Mouse (Mus musculus) kidney, postnatal 14 days (tissue): ENCODE data around the gene Gm21897.
"Not testable (repeated sequence)": the region's sequence is repeated elsewhere in the genome, so short reads cannot be mapped to it uniquely, and the experiment has no call there.

Source experiments
- DNase-seq: peaks from one replicate; pipeline ENCODE4 v3.0.0; 2022; ENCODE audit warnings: mixed read lengths

The Gm21897 gene

DNA sequence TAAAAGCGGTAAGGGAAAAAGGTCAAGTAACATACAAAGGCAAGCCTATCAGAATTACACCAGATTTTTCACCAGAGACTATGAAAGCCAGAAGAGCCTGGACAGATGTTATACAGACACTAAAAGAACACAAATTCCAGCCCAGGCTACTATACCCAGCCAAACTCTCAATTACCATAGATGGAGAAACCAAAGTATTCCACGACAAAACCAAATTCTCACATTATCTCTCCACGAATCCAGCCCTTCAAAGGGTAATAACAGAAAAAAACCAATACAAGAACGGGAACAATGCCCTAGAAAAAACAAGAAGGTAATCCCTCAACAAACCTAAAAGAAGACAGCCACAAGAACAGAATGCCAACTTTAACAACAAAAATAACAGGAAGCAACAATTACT is at the start of gene Gm21897:
Gene Gm21897 (plus strand): TSS at position 301 of the 400 bp plus-strand sequence.
- not testable (repeated sequence) for DNase-seq

DNA sequence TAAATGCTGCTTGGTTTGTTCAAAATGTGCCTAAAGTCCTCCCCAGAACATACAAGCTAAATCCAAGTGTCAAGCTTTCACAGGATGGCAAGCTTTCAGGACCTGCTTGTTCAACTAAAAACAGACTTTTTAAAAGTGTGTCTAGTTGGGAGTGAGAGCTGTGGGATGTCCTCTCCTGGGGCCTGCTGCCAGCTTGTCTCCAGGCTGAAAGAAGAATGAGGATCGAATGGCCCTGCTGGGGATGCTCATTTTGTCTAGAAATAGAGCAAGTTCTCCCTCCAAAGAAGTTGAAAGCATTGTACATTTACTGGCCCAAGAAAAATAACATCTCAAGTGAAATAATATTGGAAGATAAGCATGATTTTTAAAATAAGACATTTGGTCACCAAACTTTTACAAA is 45.0 kb upstream of the Gm21897 start:
- DNase-seq: no peak

DNA sequence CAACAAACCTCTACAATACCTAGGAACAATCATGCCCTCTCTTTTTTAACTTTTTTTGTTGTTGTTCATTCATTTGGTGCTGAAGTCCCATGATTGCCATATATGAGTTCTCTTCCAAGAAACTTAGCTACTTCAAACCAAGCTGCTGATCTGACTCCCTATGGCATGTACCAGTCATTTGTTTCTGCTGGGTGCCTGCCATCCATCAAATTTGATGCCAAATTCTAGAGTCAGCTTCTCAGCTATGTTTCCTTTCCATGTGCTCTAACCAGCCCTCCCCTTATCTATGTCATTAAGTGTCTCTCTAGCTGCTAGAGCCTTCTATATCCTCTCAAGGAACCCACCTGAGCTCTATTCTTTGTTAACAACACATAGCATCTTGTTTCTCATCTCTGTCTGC is 39.8 kb upstream of the Gm21897 start:
- no peak for DNase-seq

DNA sequence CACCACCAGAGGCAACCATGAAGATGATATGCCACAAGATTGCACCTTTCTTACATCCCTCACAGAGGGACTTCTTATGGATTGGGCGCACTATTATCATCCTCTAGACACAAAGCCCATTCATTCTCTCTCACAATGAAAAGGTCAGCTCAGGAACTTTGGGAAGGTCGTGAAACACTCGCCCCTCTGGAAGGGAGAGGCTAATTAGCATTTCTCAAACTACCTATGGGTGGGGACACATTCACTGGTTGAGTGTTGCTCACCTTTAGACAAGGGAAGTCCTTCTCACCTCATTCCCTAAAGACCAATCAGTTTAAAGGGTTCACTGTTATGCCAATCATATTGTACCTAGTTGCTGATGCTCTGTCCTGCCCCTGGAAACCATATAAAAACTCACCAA is 24.2 kb upstream of the Gm21897 start:
- no peak for DNase-seq

DNA sequence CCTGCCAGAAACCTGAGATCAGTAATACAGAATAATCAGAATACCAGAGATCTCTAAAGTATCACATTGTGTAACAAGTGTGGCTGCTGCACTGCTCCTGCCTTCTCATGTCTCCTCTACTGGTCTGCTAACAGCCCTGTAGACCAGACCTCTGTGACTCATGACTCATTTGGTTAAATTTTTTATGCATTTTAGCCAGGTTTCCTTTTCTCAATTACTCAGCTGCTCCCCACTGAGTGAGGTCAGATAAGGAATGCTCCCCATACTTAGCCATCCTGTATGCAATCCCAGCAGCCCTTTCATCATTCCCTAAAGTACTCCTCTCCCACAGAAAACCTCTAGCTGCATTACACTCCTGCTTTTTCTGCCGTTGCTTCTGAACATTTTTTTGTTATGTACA is 23.0 kb upstream of the Gm21897 start:
- DNase-seq: no peak

DNA sequence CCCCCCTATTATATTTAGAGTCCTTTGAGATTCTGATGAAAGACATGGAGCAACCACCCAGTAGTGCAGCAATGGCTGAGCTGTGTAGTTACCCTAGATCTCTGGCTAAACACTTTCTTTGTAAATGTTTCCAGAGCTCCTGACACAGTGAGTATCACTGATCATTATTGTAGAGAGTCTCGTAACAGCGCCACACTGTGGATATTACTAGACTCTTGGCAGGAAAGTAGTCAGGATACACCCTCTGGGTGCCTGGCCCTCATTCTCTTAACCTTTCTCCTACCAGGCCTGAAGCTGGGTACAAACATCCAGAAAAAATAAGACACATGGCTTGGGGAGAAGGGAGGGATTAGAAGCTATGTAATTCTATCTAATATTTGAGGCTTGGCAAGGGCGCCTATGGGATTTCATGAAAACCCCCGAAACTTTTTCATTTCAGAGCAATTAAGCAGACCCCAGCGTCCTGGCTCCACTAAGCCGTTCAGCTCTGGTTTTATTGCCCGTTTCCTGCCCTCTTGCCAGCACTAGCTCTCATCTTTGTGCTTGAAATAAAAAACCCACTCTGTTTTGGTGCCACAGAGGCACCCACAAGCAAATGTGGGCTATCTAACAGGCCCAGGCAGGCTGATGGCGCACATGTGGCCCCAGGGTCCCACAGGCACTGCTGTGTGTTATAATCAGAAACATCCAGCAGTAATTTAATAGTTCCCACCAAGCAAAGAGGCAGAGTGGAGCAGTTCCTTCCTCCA is 22.2 kb upstream of the Gm21897 start:
- peak; percentile 48 for DNase-seq

DNA sequence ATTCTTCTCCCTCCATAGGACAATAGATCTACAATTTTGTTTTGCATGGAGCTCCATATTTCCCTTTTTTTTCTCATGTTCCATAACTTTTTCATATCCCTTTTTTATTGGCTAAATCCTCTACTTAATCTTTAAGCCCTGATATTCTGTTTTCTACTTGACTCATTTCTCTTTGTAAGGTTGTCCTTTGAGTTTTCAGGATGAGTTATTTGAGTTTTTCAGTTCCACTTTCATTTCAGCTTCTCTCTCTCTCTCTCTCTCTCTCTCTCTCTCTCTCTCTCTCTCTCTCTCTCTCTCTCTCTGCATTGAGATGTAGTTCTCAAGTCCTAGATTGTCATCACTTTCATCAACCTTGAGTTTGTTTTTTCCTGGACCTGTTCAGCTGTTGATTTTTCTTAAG is 17.3 kb downstream of the Gm21897 start:
- no peak for DNase-seq

DNA sequence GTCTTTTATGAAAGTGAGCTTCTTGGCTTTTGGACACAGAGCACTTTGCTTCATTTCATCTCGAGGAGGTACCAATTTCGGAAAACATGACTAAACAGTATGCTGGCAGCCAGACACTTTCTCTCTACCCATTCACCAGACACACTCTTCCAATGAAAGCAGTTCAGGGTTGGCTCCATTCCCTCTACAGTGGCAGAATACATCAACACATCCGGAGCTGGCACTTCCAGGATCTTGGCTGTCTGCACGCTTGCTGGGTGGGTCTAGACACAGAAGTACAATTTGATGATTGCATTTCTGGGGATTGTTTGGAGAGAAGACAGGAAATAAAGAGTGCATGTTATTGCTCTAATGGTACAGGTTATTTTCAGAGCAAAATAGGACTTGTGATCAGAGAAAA is 21.8 kb downstream of the Gm21897 start:
- peak; percentile 29 for DNase-seq

DNA sequence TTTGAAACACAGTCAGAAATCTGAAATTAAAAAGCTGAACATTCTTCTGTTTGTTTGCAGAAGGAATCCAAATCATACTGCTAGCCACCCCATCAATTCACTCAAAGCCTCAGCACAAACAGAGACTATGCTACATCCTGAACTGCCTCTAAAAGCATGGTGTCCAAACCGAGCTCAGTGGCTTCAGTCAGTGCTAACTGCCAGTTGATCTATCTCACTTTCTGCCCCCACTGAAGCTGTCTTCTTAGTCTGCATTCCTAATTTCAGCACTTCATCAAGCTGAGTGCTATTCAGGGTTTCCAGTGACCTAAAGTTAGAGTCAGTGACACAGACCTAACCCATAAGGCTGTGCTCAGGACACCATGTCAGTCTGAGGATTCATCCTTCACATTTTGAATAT is 28.8 kb downstream of the Gm21897 start:
- no peak for DNase-seq

DNA sequence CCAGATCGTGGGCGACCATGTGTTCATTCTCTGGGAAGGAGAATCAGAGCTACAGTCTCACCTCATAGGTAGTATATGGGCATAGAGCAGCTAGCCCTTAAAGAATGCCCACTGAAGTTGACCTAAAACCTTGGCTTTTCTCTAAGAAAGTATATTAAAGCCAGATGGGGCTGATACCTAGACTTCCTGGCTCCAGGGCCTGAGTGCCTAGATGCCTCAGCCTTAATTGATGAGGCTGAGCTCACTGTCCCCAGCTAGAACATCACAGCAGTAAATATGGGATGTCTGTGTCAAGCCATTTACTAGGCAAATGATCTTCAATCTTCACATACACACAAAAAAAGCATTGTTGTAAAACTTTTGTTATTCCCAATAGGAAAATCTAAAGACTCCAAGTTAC is 32.1 kb downstream of the Gm21897 start:
- DNase-seq: no peak

DNA sequence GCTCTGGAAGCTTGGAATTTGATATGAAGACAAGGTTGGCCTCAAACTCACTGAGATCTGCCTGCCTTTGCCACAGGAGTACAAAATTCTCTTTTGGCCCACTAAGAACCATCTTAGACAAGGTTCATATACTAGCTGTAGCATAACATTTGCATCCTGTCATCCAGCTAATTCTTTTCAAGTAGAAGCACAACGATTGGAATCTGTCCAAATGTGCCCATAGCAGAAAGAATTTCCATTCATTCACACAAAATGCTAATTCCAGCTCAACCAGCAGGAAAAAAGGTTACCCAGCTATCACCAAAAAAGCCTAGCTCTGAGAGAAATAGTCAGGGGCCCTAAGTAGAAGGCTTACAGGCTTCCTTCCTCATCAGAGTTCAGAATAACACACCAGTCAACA is 34.0 kb downstream of the Gm21897 start:
- no peak for DNase-seq

DNA sequence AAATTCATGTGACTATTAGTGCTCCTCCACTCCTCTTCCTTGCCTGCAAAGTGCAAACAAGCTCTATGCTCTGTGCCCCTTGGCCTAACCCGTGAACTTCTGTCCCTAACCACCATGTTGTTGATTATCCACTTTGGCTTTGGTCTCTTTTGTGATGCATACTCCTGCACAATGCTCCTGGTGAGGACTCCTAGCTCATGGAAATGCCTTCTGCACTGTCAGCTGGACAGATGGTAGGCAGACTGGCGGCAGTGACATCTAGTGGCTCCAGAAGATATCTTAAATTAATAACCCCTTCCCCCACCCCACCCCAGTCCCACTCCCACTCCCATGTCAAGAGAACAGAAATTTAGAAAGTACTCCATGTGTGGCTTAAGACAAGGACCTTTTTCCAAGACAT is 35.1 kb downstream of the Gm21897 start:
- peak; percentile 4 for DNase-seq

DNA sequence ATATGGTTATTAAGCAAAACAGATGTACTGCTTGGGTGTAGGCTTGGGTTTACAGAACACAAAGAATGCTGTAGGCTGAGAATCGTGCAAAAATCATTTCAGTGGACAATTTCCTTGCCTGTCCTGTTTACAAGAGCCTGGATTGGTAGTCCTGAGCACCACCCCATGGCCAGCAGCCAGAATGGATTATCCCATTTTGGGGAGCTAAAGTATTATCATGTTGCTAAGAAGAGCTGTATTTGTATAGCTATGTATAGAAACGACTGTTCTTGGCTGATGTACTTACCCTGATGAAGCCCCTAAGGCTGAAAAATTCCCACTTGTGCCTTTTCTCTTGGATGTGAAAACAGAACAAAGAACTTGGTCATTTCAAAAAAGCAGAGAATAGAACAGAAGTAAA is 37.6 kb downstream of the Gm21897 start:
- DNase-seq: no peak

DNA sequence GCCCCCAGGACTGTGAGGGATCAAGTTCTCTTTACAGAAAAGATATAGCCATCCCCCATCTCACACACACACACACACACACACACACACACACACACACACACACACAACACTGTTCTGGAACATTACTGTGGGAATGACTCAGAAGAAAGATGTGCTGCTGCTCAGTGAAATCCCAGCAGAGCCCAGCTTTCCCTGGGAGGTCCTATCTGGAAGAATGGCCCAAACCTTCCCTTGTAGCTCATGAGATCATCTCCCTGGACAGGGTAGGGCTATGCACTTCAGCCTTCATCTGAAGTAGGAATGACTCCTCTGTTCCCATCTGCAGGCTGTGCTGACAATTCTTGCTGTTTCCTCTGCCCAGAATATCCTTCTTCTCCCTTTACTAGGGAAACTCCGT is 38.1 kb downstream of the Gm21897 start:
- DNase-seq: no peak

DNA sequence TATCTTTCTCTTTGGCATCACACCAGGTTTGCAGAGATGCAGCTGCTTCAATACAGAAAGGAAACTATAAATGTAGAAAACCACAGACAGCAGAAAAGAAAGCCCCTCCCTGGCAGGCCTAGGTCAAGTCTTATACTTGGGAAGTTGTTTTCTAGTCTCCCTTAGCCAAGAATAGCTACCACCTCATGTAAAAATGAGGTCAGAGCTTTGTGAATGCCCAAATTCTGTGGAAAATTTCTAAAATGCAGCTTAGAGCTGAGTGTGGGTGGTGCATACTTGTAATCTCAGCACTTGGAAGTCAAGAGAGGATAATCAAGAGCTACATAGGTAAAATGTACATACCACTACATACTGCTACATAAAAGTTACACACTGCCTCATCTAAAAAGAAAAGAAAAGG is 40.5 kb downstream of the Gm21897 start:
- no peak for DNase-seq

DNA sequence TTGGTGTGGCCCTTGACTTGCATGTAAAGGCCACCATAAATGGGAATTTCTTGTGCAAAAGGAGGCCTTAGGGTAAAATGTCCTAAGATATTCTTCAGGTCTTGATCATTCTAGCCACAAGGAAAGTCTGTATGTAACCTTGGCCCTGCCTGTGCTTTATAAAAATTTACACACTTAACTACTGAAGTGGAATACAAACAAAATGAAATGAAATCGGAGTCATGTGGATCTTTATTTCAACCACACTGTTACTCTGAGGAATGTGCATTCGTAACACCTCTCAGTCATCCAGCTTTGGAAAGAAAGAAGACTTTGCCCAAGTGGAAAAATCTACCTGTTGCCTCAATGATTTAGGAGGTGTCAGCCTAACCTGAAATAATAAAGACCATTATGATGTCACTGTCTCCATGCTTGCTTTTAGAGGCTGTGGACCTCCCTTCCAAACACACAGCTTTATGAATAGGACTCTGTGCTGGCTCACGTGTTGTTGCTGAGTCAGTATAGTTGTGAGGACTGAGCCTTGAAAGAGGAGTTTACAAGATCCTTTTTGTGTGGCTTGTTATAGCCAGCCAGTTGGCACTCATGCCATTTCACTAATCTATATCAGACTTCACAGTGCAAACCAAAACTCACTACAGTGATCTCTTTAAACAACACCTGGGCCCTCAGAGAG is 42.0 kb downstream of the Gm21897 start:
- no peak for DNase-seq

DNA sequence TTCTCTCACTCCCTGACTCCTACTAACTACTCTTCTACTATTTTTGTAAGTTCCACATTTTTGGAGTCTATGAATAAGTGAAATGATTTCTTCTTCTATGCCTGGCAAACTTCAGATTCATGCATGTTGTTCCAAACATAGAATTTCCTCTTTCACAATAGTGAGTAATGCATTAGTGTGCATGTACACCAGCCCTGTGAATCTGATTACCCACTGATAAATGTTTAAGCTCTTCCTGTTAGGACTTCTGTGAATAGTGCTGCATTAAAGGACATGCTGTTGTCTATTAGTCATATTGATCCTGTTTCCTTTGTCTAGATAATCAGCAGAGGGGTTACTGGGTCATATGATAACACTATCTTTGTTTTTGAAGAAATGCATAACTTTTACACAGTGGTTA is 43.6 kb downstream of the Gm21897 start:
- no peak for DNase-seq
